ENCODE assay signal across 7 mouse cellular contexts in the genomic region with DNA sequence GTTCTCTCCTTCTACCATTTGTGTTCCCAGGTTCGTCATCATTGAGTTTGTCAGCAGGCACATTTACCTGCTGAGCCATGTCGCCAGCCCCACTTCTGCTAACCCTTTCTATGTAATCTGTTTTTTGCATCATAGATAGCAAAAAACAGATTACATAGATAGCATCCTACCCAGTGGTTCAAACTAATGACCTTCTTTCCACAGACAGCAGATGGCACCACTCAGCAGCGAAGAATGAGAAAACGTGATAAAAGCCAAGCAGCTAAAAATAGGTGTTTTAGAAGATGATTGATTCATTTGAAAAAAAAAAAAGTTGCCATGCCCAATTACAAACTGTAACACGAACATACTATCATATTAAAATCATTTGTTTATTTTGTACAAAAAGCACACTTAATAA.
DNase-seq lines count a peak whose midpoint lies in the region; ATAC-seq and TF ChIP-seq lines count a peak whose summit lies in the region.

No protein-coding gene starts in this region.

- ATAC-seq in liver, embryonic 15.5 days (ENCODE audit: insufficient read depth): no peak
- no peak for ATAC-seq in granulocyte monocyte progenitor cell, adult 5-6 weeks (replicated peaks; ENCODE audit: poor library complexity, severe bottlenecking)

- no peak overlapping the region for H3K4me3 ChIP-seq in kidney, adult 2 months (ENCODE audit: insufficient read depth, low read depth, low read length)
- H3K4me3 ChIP-seq in liver, embryonic 15.5 days (replicated peaks): no peak overlapping the region

- peak; percentile 11 for DNase-seq in kidney, postnatal 10 days
- no peak for DNase-seq in kidney, adult 2 months
- DNase-seq in brain, adult 2 months (ENCODE audit: low read depth, low spot score): peak; percentile 79
- peak; percentile 63 to 69 for DNase-seq in cerebellum, postnatal 14 days
- DNase-seq in spleen, postnatal 14 days (ENCODE audit: low spot score in 2 of 2): no peak

- no peak overlapping the region for H3K9ac ChIP-seq in liver, embryonic 15.5 days

- H3K4me1 ChIP-seq in kidney, adult 2 months (ENCODE audit: control insufficient read depth, insufficient read depth, low read length): no peaks in the 10 kb centered on the region
- peaks cover 30% of the 10 kb centered on the region for H3K4me1 ChIP-seq in liver, embryonic 15.5 days (replicated peaks)

- no peak for TF ChIP-seq CTCF in kidney, adult 2 months (conservative IDR thresholded peaks at IDR 0.05; ENCODE audit: insufficient read depth, insufficient read length, low read depth, low read length)

- no peak for TF ChIP-seq POLR2A in kidney, adult 2 months (IDR thresholded peaks at IDR 0.05; ENCODE audit: low read depth, low read length)

- WGBS in kidney, adult 2 months: 43% methylated on average over 5 of the region's 5 CpGs
- 32% methylated on average over 5 of the region's 5 CpGs for WGBS in liver, embryonic 15.5 days (ENCODE audit: insufficient replicate concordance)

- H3K27ac ChIP-seq in kidney, adult 2 months (ENCODE audit: insufficient read depth, low read depth, low read length): no peak overlapping the region
- peak overlapping the region; percentile 92 for H3K27ac ChIP-seq in liver, embryonic 15.5 days (replicated peaks)

- no peaks in the 10 kb centered on the region for H3K36me3 ChIP-seq in kidney, adult 2 months (ENCODE audit: control insufficient read depth, insufficient read depth, low read length)
- H3K36me3 ChIP-seq in liver, embryonic 15.5 days (replicated peaks): no peaks in the 10 kb centered on the region

- H3K27me3 ChIP-seq in kidney, adult 2 months (replicated peaks; ENCODE audit: control insufficient read depth, insufficient read depth, low read length): no peaks in the 10 kb centered on the region
- no peaks in the 10 kb centered on the region for H3K27me3 ChIP-seq in liver, embryonic 15.5 days

- peak overlapping the region; percentile 44; the same call in 1 of the 2 replicates for H3K4me2 ChIP-seq in liver, embryonic 15.5 days

- no peaks in the 10 kb centered on the region for H3K9me3 ChIP-seq in liver, embryonic 15.5 days (replicated peaks)

Comparison
In these comparisons a context has a peak if more than half of its experiments do, and no peak if none do; other contexts are left out.
1. DNase-seq: peak in kidney, postnatal 10 days (single experiment), brain, adult 2 months (single experiment) and cerebellum, postnatal 14 days (2 of 2); none in kidney, adult 2 months (single experiment) and spleen, postnatal 14 days (0 of 2).